Mouse (Mus musculus): ENCODE results near the gene Nup88. TPM values are rescaled to one million over a fixed set of nuclear protein-coding genes. Genes with fewer than 3 reads are reported as not detected.
A peak's percentile ranks its signal among the peaks of the same experiment; 100 is the strongest.

Gene Nup88
- polyA plus RNA-seq (2012; rRNA removed): 26.5 and 41.5 TPM in 2 replicates
- 60.9 and 61.0 TPM in 2 replicates for polyA plus RNA-seq (2014; fragmentation: Nextera tagmentation; extraction: Ambion mirVana)

- DNase-seq (ENCODE audit: low read depth in 3 of 3, low spot score in 3 of 3) (peak; percentile 94 to 97 (median 96)), ATAC-seq (ENCODE audit: insufficient read depth) (peak; percentile 89)
- H3K4me3 ChIP-seq (ENCODE audit: insufficient read depth in 1 of 2, low read depth in 2 of 2, low read length in 2 of 2): peak within 1 kb of the TSS; percentile 95 to 96
- WGBS (ENCODE audit: insufficient replicate concordance): under 1% methylated on average over 43 of the region's 43 CpGs
- TF ChIP-seq CTCF (IDR thresholded peaks at IDR 0.05; ENCODE audit: low read depth) (no peak), EP300 (IDR thresholded peaks at IDR 0.05; ENCODE audit: low read depth) (no peak)
- H3K9ac ChIP-seq (replicated peaks): peak within 1 kb of the TSS; percentile 91
- peak within 1 kb of the TSS; percentile 97 for H3K27ac ChIP-seq
- no peaks in the 10 kb centered on the region for H3K9me3 ChIP-seq (ENCODE audit: control insufficient read depth, low read length)
- H3K27me3 ChIP-seq (ENCODE audit: control insufficient read depth, insufficient read depth, low read length): no peaks in the 10 kb centered on the region
- H3K4me1 ChIP-seq (replicated peaks; ENCODE audit: control insufficient read depth in 2 of 2, insufficient read depth in 2 of 2, low read length in 1 of 2): peaks cover 16 to 19% of the 10 kb centered on the region in 2 experiments
- H3K4me2 ChIP-seq (ENCODE audit: low read depth): peak within 1 kb of the TSS; percentile 95
- peaks cover 44% of the 10 kb centered on the region for H3K36me3 ChIP-seq (replicated peaks; ENCODE audit: control insufficient read depth, insufficient read depth, low read depth)
Observed at GRCm38 (mm10) chr11:70969821-70970559, at the start of gene Nup88, which contains the start of gene Rpain. Gene Nup88, minus strand, starts transcription at chr11:70969973. Gene Rpain, plus strand, starts transcription at chr11:70970213.

GRCm38 (mm10) chr11:71018416-71019200 lies 48.8 kb upstream of the Nup88 start:
- H3K27me3 ChIP-seq (ENCODE audit: control insufficient read depth, insufficient read depth, low read length): no peaks in the 10 kb centered on the region
- peak overlapping the region; percentile 61 for H3K27ac ChIP-seq
- H3K4me3 ChIP-seq (ENCODE audit: insufficient read depth in 1 of 2, low read depth in 2 of 2, low read length in 2 of 2): peak overlapping the region; percentile 92 to 98
- peaks cover 16% of the 10 kb centered on the region for H3K36me3 ChIP-seq (replicated peaks; ENCODE audit: control insufficient read depth, insufficient read depth, low read depth)
- peaks cover 12 to 19% of the 10 kb centered on the region in 2 experiments for H3K4me1 ChIP-seq (replicated peaks; ENCODE audit: control insufficient read depth in 2 of 2, insufficient read depth in 2 of 2, low read length in 1 of 2)
- DNase-seq (ENCODE audit: low read depth in 3 of 3, low spot score in 3 of 3) (peak in 2 of 3 experiments; percentile 15 to 26), ATAC-seq (ENCODE audit: insufficient read depth) (peak; percentile 3)
- peak overlapping the region; percentile 93 for H3K4me2 ChIP-seq (ENCODE audit: low read depth)
- TF ChIP-seq EP300 (IDR thresholded peaks at IDR 0.05; ENCODE audit: low read depth) (no peak), CTCF (IDR thresholded peaks at IDR 0.05; ENCODE audit: low read depth) (no peak)
- H3K9ac ChIP-seq (replicated peaks): peak overlapping the region; percentile 96
- 4% methylated on average over 28 of the region's 28 CpGs for WGBS (ENCODE audit: insufficient replicate concordance)
- H3K9me3 ChIP-seq (ENCODE audit: control insufficient read depth, low read length): no peaks in the 10 kb centered on the region

GRCm38 (mm10) chr11:71017051-71017450 lies 47.3 kb upstream of the Nup88 start:
- Histone ChIP-seq H3K4me1 (replicated peaks; ENCODE audit: control insufficient read depth in 2 of 2, insufficient read depth in 2 of 2, low read length in 1 of 2) (peaks cover 10 to 19% of the 10 kb centered on the region in 2 experiments), H3K9ac (replicated peaks) (no peak overlapping the region; the same call in 1 of the 2 replicates), H3K36me3 (replicated peaks; ENCODE audit: control insufficient read depth, insufficient read depth, low read depth) (peaks cover 15% of the 10 kb centered on the region), H3K4me3 (ENCODE audit: insufficient read depth in 1 of 2, low read depth in 2 of 2, low read length in 2 of 2) (no peak overlapping the region), H3K4me2 (ENCODE audit: low read depth) (peak overlapping the region; percentile 93), H3K27ac (no peak overlapping the region), H3K27me3 (ENCODE audit: control insufficient read depth, insufficient read depth, low read length) (no peaks in the 10 kb centered on the region), H3K9me3 (ENCODE audit: control insufficient read depth, low read length) (no peaks in the 10 kb centered on the region)
- ATAC-seq (ENCODE audit: insufficient read depth) (no peak), DNase-seq (ENCODE audit: low read depth in 3 of 3, low spot score in 3 of 3) (no peak)
- TF ChIP-seq CTCF (IDR thresholded peaks at IDR 0.05; ENCODE audit: low read depth) (no peak), EP300 (IDR thresholded peaks at IDR 0.05; ENCODE audit: low read depth) (no peak)
- 61% methylated on average over 1 of the region's 1 CpGs for WGBS (ENCODE audit: insufficient replicate concordance)

GRCm38 (mm10) chr11:71012743-71013142 lies 43.0 kb upstream of the Nup88 start:
- Histone ChIP-seq H3K36me3 (replicated peaks; ENCODE audit: control insufficient read depth, insufficient read depth, low read depth) (peaks cover 38% of the 10 kb centered on the region), H3K27me3 (ENCODE audit: control insufficient read depth, insufficient read depth, low read length) (no peaks in the 10 kb centered on the region), H3K4me2 (ENCODE audit: low read depth) (no peak overlapping the region), H3K27ac (no peak overlapping the region), H3K4me3 (ENCODE audit: insufficient read depth in 1 of 2, low read depth in 2 of 2, low read length in 2 of 2) (no peak overlapping the region), H3K9ac (replicated peaks) (no peak overlapping the region), H3K4me1 (replicated peaks; ENCODE audit: control insufficient read depth in 2 of 2, insufficient read depth in 2 of 2, low read length in 1 of 2) (peaks cover 2 to 7% of the 10 kb centered on the region in 2 experiments; a peak in 3 of 4 replicates), H3K9me3 (ENCODE audit: control insufficient read depth, low read length) (no peaks in the 10 kb centered on the region)
- TF ChIP-seq EP300 (IDR thresholded peaks at IDR 0.05; ENCODE audit: low read depth) (no peak), CTCF (IDR thresholded peaks at IDR 0.05; ENCODE audit: low read depth) (0 out of 2 replicates have a peak, but pooled peaks have one; percentile 22)
- ATAC-seq (ENCODE audit: insufficient read depth) (peak; percentile 78), DNase-seq (ENCODE audit: low read depth in 3 of 3, low spot score in 3 of 3) (peak; percentile 29 to 38 (median 30))
- WGBS (ENCODE audit: insufficient replicate concordance): 76% methylated on average over 7 of the region's 7 CpGs

Measured in liver, embryonic 14.5 days (tissue).